Mouse (Mus musculus) intestine, embryonic 16.5 days (tissue): ENCODE measurements around the gene Creb1. TPM values are rescaled to one million over a fixed set of nuclear protein-coding genes. Genes with fewer than 3 reads are reported as not detected.

Source experiments
- polyA plus RNA-seq: library from polyadenylated mRNA; unstranded; fragments of >200 nt; fragmentation: Nextera tagmentation; extraction: Ambion mirVana; gene quantifications from 2 replicates; pipeline ENCODE4 v1.2.1, GENCODE M21; 2015

Creb1 gene
- polyA plus RNA-seq, 1 experiment from 2014 or later: 20.1 TPM

Other genes with a start within 250 kb of the Creb1 start
- gene Mettl21a, start 84.6 kb downstream of the Creb1 start, polyA plus RNA-seq: 17.1 and 19.5 TPM in 2 replicates
- 3.8 TPM in 2 replicates for gene Ccnyl1, start 157.8 kb downstream of the Creb1 start, polyA plus RNA-seq
- 5.7 and 6.1 TPM in 2 replicates for gene Fzd5, start 205.1 kb downstream of the Creb1 start, polyA plus RNA-seq